9 mouse cellular contexts compared by ENCODE assay signal in the genomic region with DNA sequence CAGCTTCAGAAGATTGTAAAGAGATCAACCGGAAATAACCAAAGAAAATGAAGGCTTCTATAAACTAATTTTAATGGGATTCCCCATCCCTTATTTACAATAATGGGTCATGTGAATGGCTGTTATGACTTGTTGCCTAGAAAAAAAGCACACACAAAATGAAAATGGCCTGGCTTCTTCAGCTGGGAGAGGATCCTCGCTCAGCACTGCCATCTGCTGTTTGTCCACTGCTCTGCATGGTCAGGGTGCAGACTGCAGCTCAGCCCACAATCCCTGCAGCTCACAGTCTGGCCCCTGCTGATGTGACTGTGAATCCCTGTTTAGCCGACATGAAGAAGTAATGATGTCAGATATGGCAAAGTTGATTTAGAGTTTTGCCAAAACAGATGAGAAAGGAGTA. TPM values are rescaled to one million over a fixed set of nuclear protein-coding genes. Genes with fewer than 3 reads are reported as not detected.
A peak's percentile ranks its signal among the peaks of the same experiment; 100 is the strongest.
DNase-seq lines count a peak whose midpoint lies in the region; ATAC-seq lines count a peak whose summit lies in the region.
"Had no signal": no experiment of that assay in that cellular context is flagged by ENCODE, and none has a peak within 500 bp of the region (broad histone marks: within the 10 kb centered on the region; RNA-seq: fewer than 3 reads in every experiment).

No protein-coding gene starts in this region.

- H3K9me3 ChIP-seq in forebrain, embryonic 11.5 days (ENCODE audit: control insufficient read depth, low read length) = no peaks in the 10 kb centered on the region
- H3K9me3 ChIP-seq in forebrain, embryonic 12.5 days = no peaks in the 10 kb centered on the region
- H3K9me3 ChIP-seq in midbrain, embryonic 11.5 days (ENCODE audit: control insufficient read depth, low read length) = no peaks in the 10 kb centered on the region

- intact Hi-C loops in heart, postnatal 10 days (cut with DNase I) = loop anchor here (1.0 to 5.0 kb wide), 2 partner anchors 63 to 141 kb away; no protein-coding TSS in a partner anchor

- no peak overlapping the region for H3K27ac ChIP-seq in forebrain, embryonic 11.5 days (ENCODE audit: low read depth, low read length)
- H3K27ac ChIP-seq in forebrain, embryonic 12.5 days = no peak overlapping the region
- no peak overlapping the region for H3K27ac ChIP-seq in midbrain, embryonic 11.5 days (ENCODE audit: low read depth, low read length)

- no peaks in the 10 kb centered on the region for H3K4me1 ChIP-seq in forebrain, embryonic 11.5 days (replicated peaks; ENCODE audit: control insufficient read depth, insufficient read depth, low read length)
- H3K4me1 ChIP-seq in forebrain, embryonic 12.5 days = peaks cover 3% of the 10 kb centered on the region
- no peaks in the 10 kb centered on the region for H3K4me1 ChIP-seq in midbrain, embryonic 11.5 days (ENCODE audit: control insufficient read depth, insufficient read depth, low read length)

- H3K27me3 ChIP-seq in forebrain, embryonic 11.5 days (ENCODE audit: control insufficient read depth, insufficient read depth, low read length) = no peaks in the 10 kb centered on the region
- peaks cover 4% of the 10 kb centered on the region; the same call in 1 of the 2 replicates for H3K27me3 ChIP-seq in forebrain, embryonic 12.5 days
- no peaks in the 10 kb centered on the region for H3K27me3 ChIP-seq in midbrain, embryonic 11.5 days (ENCODE audit: control insufficient read depth, insufficient read depth, low read length)

- DNase-seq in forebrain, embryonic 11.5 days (ENCODE audit: low spot score) = peak; percentile 83
- peak; percentile 47 for DNase-seq in adrenal gland, adult 8-10 months
- DNase-seq in embryo, embryonic 11.5 days (ENCODE audit: low read depth, low spot score) = peak; percentile 56
- peak; percentile 84 to 92 for DNase-seq in heart, postnatal 10 days
- peak; percentile 57 for DNase-seq in left cerebral cortex, adult 11 months (ENCODE audit: low spot score)
- DNase-seq in midbrain, embryonic 11.5 days (ENCODE audit: low spot score, missing footprints) = peak; percentile 97
- peak; percentile 57 to 74 for DNase-seq in spleen, postnatal 14 days (ENCODE audit: low spot score in 2 of 2)

- no peaks in the 10 kb centered on the region for H3K36me3 ChIP-seq in forebrain, embryonic 11.5 days (ENCODE audit: control insufficient read depth, insufficient read depth, low read length)
- H3K36me3 ChIP-seq in forebrain, embryonic 12.5 days (replicated peaks) = no peaks in the 10 kb centered on the region
- H3K36me3 ChIP-seq in midbrain, embryonic 11.5 days (ENCODE audit: control insufficient read depth, insufficient read depth, low read length) = no peaks in the 10 kb centered on the region

- WGBS in forebrain, embryonic 11.5 days = 40% methylated on average over 3 of the region's 3 CpGs
- WGBS in forebrain, embryonic 12.5 days = 41% methylated on average over 3 of the region's 3 CpGs
- WGBS in midbrain, embryonic 11.5 days = 43% methylated on average over 3 of the region's 3 CpGs

- no peak overlapping the region for H3K4me2 ChIP-seq in forebrain, embryonic 11.5 days (ENCODE audit: low read depth, low read length, severe bottlenecking)
- H3K4me2 ChIP-seq in forebrain, embryonic 12.5 days = no peak overlapping the region
- H3K4me2 ChIP-seq in midbrain, embryonic 11.5 days = no peak overlapping the region

- ATAC-seq in forebrain, embryonic 11.5 days (replicated peaks; ENCODE audit: low FRiP score) = no peak
- no peak for ATAC-seq in forebrain, embryonic 12.5 days (ENCODE audit: low FRiP score)
- ATAC-seq in midbrain, embryonic 11.5 days (ENCODE audit: low FRiP score) = no peak

- no peak overlapping the region for H3K4me3 ChIP-seq in forebrain, embryonic 11.5 days (ENCODE audit: low read depth, low read length)
- H3K4me3 ChIP-seq in forebrain, embryonic 12.5 days (replicated peaks) = no peak overlapping the region
- no peak overlapping the region for H3K4me3 ChIP-seq in midbrain, embryonic 11.5 days (ENCODE audit: low read depth, low read length)

- H3K9ac ChIP-seq in forebrain, embryonic 11.5 days (ENCODE audit: low read length) = no peak overlapping the region
- no peak overlapping the region for H3K9ac ChIP-seq in forebrain, embryonic 12.5 days
- no peak overlapping the region for H3K9ac ChIP-seq in midbrain, embryonic 11.5 days (ENCODE audit: low read length)

RNA-seq across cellular contexts. Expression of a gene that starts 7.7 kb away (rescaled TPM):
- polyA plus RNA-seq in forebrain, embryonic 11.5 days (2014; fragmentation: Nextera tagmentation; extraction: Ambion mirVana) = 0.92 and 0.99 TPM in 2 replicates
- 1.1 and 1.2 TPM in 2 replicates for polyA plus RNA-seq in forebrain, embryonic 12.5 days (2016; fragmentation: Nextera tagmentation; extraction: Ambion mirVana)
- 100 to 1,000 TPM in 3 of 4 experiments, 10 to 100 TPM in 1; 83.6 to 191 (median 159) TPM for total RNA-seq in adrenal gland, adult 8-10 months (2022)
- 1 to 10 TPM; 7.5 to 8.4 TPM for total RNA-seq in heart, postnatal 10 days (2021)
- polyA plus RNA-seq in midbrain, embryonic 11.5 days (2014; fragmentation: Nextera tagmentation; extraction: Ambion mirVana) = 1.7 TPM in 2 replicates

RNA-seq across cellular contexts. Expression of a gene that starts 12.1 kb away (rescaled TPM):
- not detected in 2 replicates for polyA plus RNA-seq in forebrain, embryonic 11.5 days (2014; fragmentation: Nextera tagmentation; extraction: Ambion mirVana)
- not detected in 2 replicates for polyA plus RNA-seq in forebrain, embryonic 12.5 days (2016; fragmentation: Nextera tagmentation; extraction: Ambion mirVana)
- not detected for total RNA-seq in adrenal gland, adult 8-10 months (2022)
- total RNA-seq in heart, postnatal 10 days (2021) = not detected
- polyA plus RNA-seq in midbrain, embryonic 11.5 days (2014; fragmentation: Nextera tagmentation; extraction: Ambion mirVana) = not detected in 2 replicates
- polyA plus RNA-seq: liver, embryonic 16.5 days had no signal

RNA-seq across cellular contexts. Expression of a gene that starts 25.8 kb away (rescaled TPM):
- polyA plus RNA-seq in forebrain, embryonic 11.5 days (2014; fragmentation: Nextera tagmentation; extraction: Ambion mirVana) = not detected in 2 replicates
- not detected in 2 replicates for polyA plus RNA-seq in forebrain, embryonic 12.5 days (2016; fragmentation: Nextera tagmentation; extraction: Ambion mirVana)
- total RNA-seq in adrenal gland, adult 8-10 months (2022) = 100 to 1,000 TPM in 3 of 4 experiments, 10 to 100 TPM in 1; 77.6 to 181 (median 140) TPM
- total RNA-seq in heart, postnatal 10 days (2021) = 1 to 10 TPM; 4.9 to 5.4 TPM
- polyA plus RNA-seq in midbrain, embryonic 11.5 days (2014; fragmentation: Nextera tagmentation; extraction: Ambion mirVana) = not detected in 2 replicates

RNA-seq across cellular contexts. Expression of a gene that starts 41.2 kb away (rescaled TPM):
- not detected in 2 replicates for polyA plus RNA-seq in forebrain, embryonic 11.5 days (2014; fragmentation: Nextera tagmentation; extraction: Ambion mirVana)
- not detected in 2 replicates for polyA plus RNA-seq in forebrain, embryonic 12.5 days (2016; fragmentation: Nextera tagmentation; extraction: Ambion mirVana)
- under 1 TPM; 0.40 to 0.90 (median 0.57) TPM for total RNA-seq in adrenal gland, adult 8-10 months (2022)
- total RNA-seq in heart, postnatal 10 days (2021) = under 1 TPM; 0.22 to 0.30 TPM
- polyA plus RNA-seq in midbrain, embryonic 11.5 days (2014; fragmentation: Nextera tagmentation; extraction: Ambion mirVana) = 0.07 TPM in 1 of 2 replicates, not detected in the other

RNA-seq across cellular contexts. Expression of a gene that starts 55.9 kb away (rescaled TPM):
- 3.0 and 3.6 TPM in 2 replicates for polyA plus RNA-seq in forebrain, embryonic 11.5 days (2014; fragmentation: Nextera tagmentation; extraction: Ambion mirVana)
- polyA plus RNA-seq in forebrain, embryonic 12.5 days (2016; fragmentation: Nextera tagmentation; extraction: Ambion mirVana) = 1.9 and 2.5 TPM in 2 replicates
- 100 to 1,000 TPM in 3 of 4 experiments, 10 to 100 TPM in 1; 62.4 to 146 (median 115) TPM for total RNA-seq in adrenal gland, adult 8-10 months (2022)
- 1 to 10 TPM; 4.4 to 4.7 TPM for total RNA-seq in heart, postnatal 10 days (2021)
- 4.3 and 4.7 TPM in 2 replicates for polyA plus RNA-seq in midbrain, embryonic 11.5 days (2014; fragmentation: Nextera tagmentation; extraction: Ambion mirVana)

Comparison
In these comparisons a context has a peak if more than half of its experiments do, and no peak if none do; other contexts are left out.
1. DNase-seq: peak in every context shown above with its lines; median percentile 97 in midbrain, embryonic 11.5 days; 88 in heart, postnatal 10 days; 83 in forebrain, embryonic 11.5 days; 66 in spleen, postnatal 14 days; 57 in left cerebral cortex, adult 11 months; 56 in embryo, embryonic 11.5 days; 47 in adrenal gland, adult 8-10 months.